Mouse (Mus musculus) C2C12 (cell line): ENCODE measurements around the gene Ypel2.

ENCODE experiments used
- CTCF ChIP-seq: IDR thresholded peaks from one replicate; pipeline ENCODE4 v1.5.1; 2011; ENCODE audit not compliant: control insufficient read depth, insufficient read depth, insufficient read length
- MAX ChIP-seq: IDR thresholded peaks from one replicate; pipeline ENCODE4 v1.6.1; 2011; ENCODE audit warnings: mild to moderate bottlenecking, control low read depth
- USF1 ChIP-seq: IDR thresholded peaks from one replicate; pipeline ENCODE4 v1.6.1; 2011; ENCODE audit warnings: low read depth, mild to moderate bottlenecking, control low read depth, moderate library complexity

GRCm38 (mm10) chr11:86961510-86962303 lies 31.8 kb downstream of the Ypel2 start:
- TF ChIP-seq MAX = no peak
- TF ChIP-seq USF1 = no peak
- no peak for TF ChIP-seq CTCF
